Comparison of ENCODE assay signal across 24 mouse cellular contexts in genomic region chr7:12788025-12788424, GRCm38 (mm10). TPM values are rescaled to one million over a fixed set of nuclear protein-coding genes. Genes with fewer than 3 reads are reported as not detected.
A peak's percentile ranks its signal among the peaks of the same experiment; 100 is the strongest.
DNase-seq lines count a peak whose midpoint lies in the region; ATAC-seq and TF ChIP-seq lines count a peak whose summit lies in the region.
"Had no signal": no experiment of that assay in that cellular context is flagged by ENCODE, and none has a peak within 500 bp of the region (broad histone marks: within the 10 kb centered on the region; RNA-seq: fewer than 3 reads in every experiment).

No protein-coding gene starts in this region.

- WGBS in embryonic facial prominence, embryonic 14.5 days = 19% methylated on average over 4 of the region's 5 CpGs
- WGBS in embryonic facial prominence, embryonic 10.5 days = 31% methylated on average over 5 of the region's 5 CpGs
- WGBS in neural tube, embryonic 12.5 days = 30% methylated on average over 5 of the region's 5 CpGs
- WGBS in hindbrain, postnatal 0 days = 20% methylated on average over 5 of the region's 5 CpGs

- 0 out of 2 replicates have a peak, but pooled peaks have one; percentile 22 for ATAC-seq in embryonic facial prominence, embryonic 14.5 days (ENCODE audit: low read depth)
- ATAC-seq in neural tube, embryonic 12.5 days (ENCODE audit: low FRiP score, low read depth) = 0 out of 2 replicates have a peak, but pooled peaks have one; percentile 48
- peak; percentile 79; the same call in 1 of the 2 replicates for ATAC-seq in hindbrain, postnatal 0 days

- H3K9ac ChIP-seq in embryonic facial prominence, embryonic 14.5 days (ENCODE audit: low read depth, low read length) = no peak overlapping the region
- H3K9ac ChIP-seq in neural tube, embryonic 12.5 days = no peak overlapping the region
- no peak overlapping the region for H3K9ac ChIP-seq in hindbrain, postnatal 0 days (replicated peaks; ENCODE audit: low read length)
- H3K9ac ChIP-seq: heart, embryonic 13.5 days; liver, embryonic 13.5 days; lung, embryonic 15.5 days had no signal

- no peaks in the 10 kb centered on the region for H3K9me3 ChIP-seq in embryonic facial prominence, embryonic 14.5 days (ENCODE audit: control insufficient read depth, low read length)
- H3K9me3 ChIP-seq in embryonic facial prominence, embryonic 10.5 days = no peaks in the 10 kb centered on the region; the same call in 1 of the 2 replicates
- no peaks in the 10 kb centered on the region for H3K9me3 ChIP-seq in neural tube, embryonic 12.5 days
- no peaks in the 10 kb centered on the region for H3K9me3 ChIP-seq in hindbrain, postnatal 0 days (ENCODE audit: low read length)
- H3K9me3 ChIP-seq: heart, embryonic 13.5 days; liver, embryonic 13.5 days; lung, embryonic 15.5 days had no signal

- H3K36me3 ChIP-seq in embryonic facial prominence, embryonic 14.5 days (ENCODE audit: control insufficient read depth, insufficient read depth, low read length) = no peaks in the 10 kb centered on the region
- no peaks in the 10 kb centered on the region for H3K36me3 ChIP-seq in embryonic facial prominence, embryonic 10.5 days (replicated peaks)
- no peaks in the 10 kb centered on the region for H3K36me3 ChIP-seq in neural tube, embryonic 12.5 days
- no peaks in the 10 kb centered on the region for H3K36me3 ChIP-seq in hindbrain, postnatal 0 days (ENCODE audit: insufficient read depth, low read length)
- H3K36me3 ChIP-seq: heart, embryonic 13.5 days; liver, embryonic 13.5 days; lung, embryonic 15.5 days had no signal

- no peak overlapping the region for H3K4me2 ChIP-seq in embryonic facial prominence, embryonic 14.5 days (ENCODE audit: low read depth, low read length)
- H3K4me2 ChIP-seq in neural tube, embryonic 12.5 days (replicated peaks) = no peak overlapping the region
- no peak overlapping the region for H3K4me2 ChIP-seq in hindbrain, postnatal 0 days (ENCODE audit: low read depth, low read length)
- H3K4me2 ChIP-seq: heart, embryonic 13.5 days; liver, embryonic 13.5 days; lung, embryonic 15.5 days had no signal

- DNase-seq in embryonic facial prominence, embryonic 14.5 days (ENCODE audit: low spot score) = no peak
- DNase-seq in embryonic facial prominence, embryonic 10.5 days (ENCODE audit: low spot score) = no peak
- no peak for DNase-seq in neural tube, embryonic 10.5 days (ENCODE audit: extremely low spot score, low spot score)
- peak; percentile 33 for DNase-seq in hindbrain, postnatal 0 days (ENCODE audit: low spot score)
- peak; percentile 36 for DNase-seq in retina, postnatal 1 day
- no peak for DNase-seq in right cerebral cortex, postnatal 10 days (ENCODE audit: low spot score in 2 of 2)
- no peak for DNase-seq in frontal cortex, adult 2 months (ENCODE audit: extremely low spot score in 1 of 2, low spot score in 1 of 2)
- DNase-seq: adrenal gland, adult 2 months; cerebellum, adult 11-12 months; heart, postnatal 4 days; kidney, adult 11 months; kidney, postnatal 10 days; liver, embryonic 13.5 days; thymus, adult 2 months had no signal

- H3K4me3 ChIP-seq in embryonic facial prominence, embryonic 14.5 days (ENCODE audit: low read depth, low read length) = no peak overlapping the region
- H3K4me3 ChIP-seq in embryonic facial prominence, embryonic 10.5 days = no peak overlapping the region
- no peak overlapping the region for H3K4me3 ChIP-seq in neural tube, embryonic 12.5 days
- no peak overlapping the region for H3K4me3 ChIP-seq in hindbrain, postnatal 0 days (ENCODE audit: low read length)
- H3K4me3 ChIP-seq: heart, embryonic 13.5 days; layer of hippocampus, adult 2 months; liver, embryonic 13.5 days; lung, embryonic 15.5 days had no signal

- no peak for TF ChIP-seq CTCF in hindbrain, postnatal 0 days (IDR thresholded peaks at IDR 0.05; ENCODE audit: low read depth)

- no peaks in the 10 kb centered on the region for H3K27me3 ChIP-seq in embryonic facial prominence, embryonic 14.5 days (replicated peaks; ENCODE audit: control insufficient read depth, insufficient read depth, low read length)
- H3K27me3 ChIP-seq in embryonic facial prominence, embryonic 10.5 days (replicated peaks; ENCODE audit: low read depth, poor library complexity, severe bottlenecking) = no peaks in the 10 kb centered on the region
- H3K27me3 ChIP-seq in neural tube, embryonic 12.5 days (replicated peaks) = no peaks in the 10 kb centered on the region
- H3K27me3 ChIP-seq in hindbrain, postnatal 0 days (ENCODE audit: insufficient read depth, low read length) = no peaks in the 10 kb centered on the region
- H3K27me3 ChIP-seq: heart, embryonic 13.5 days; liver, embryonic 13.5 days; lung, embryonic 15.5 days had no signal

- H3K27ac ChIP-seq in embryonic facial prominence, embryonic 14.5 days (replicated peaks; ENCODE audit: low read depth, low read length) = no peak overlapping the region
- no peak overlapping the region for H3K27ac ChIP-seq in embryonic facial prominence, embryonic 10.5 days (replicated peaks)
- H3K27ac ChIP-seq in neural tube, embryonic 12.5 days = no peak overlapping the region
- H3K27ac ChIP-seq in hindbrain, postnatal 0 days = no peak overlapping the region
- H3K27ac ChIP-seq: heart, embryonic 13.5 days; layer of hippocampus, adult 2 months; liver, embryonic 13.5 days; lung, embryonic 15.5 days; macrophage had no signal

- H3K4me1 ChIP-seq in embryonic facial prominence, embryonic 14.5 days (ENCODE audit: control insufficient read depth, insufficient read depth, low read length) = no peaks in the 10 kb centered on the region
- peaks cover 3% of the 10 kb centered on the region; the same call in 1 of the 2 replicates for H3K4me1 ChIP-seq in embryonic facial prominence, embryonic 10.5 days
- H3K4me1 ChIP-seq in neural tube, embryonic 12.5 days = no peaks in the 10 kb centered on the region; the same call in 1 of the 2 replicates
- H3K4me1 ChIP-seq in hindbrain, postnatal 0 days (ENCODE audit: insufficient read depth, low read length) = no peaks in the 10 kb centered on the region; the same call in 1 of the 2 replicates
- H3K4me1 ChIP-seq: heart, embryonic 13.5 days; liver, embryonic 13.5 days; lung, embryonic 15.5 days had no signal

RNA-seq across cellular contexts. Expression of gene Zscan18, which starts 15.4 kb away (rescaled TPM):
- polyA plus RNA-seq in embryonic facial prominence, embryonic 14.5 days (2014; fragmentation: Nextera tagmentation; extraction: Ambion mirVana) = 10.1 and 11.3 TPM in 2 replicates
- 14.5 and 15.0 TPM in 2 replicates for polyA plus RNA-seq in embryonic facial prominence, embryonic 10.5 days (2016; fragmentation: Nextera tagmentation; extraction: Ambion mirVana)
- polyA plus RNA-seq in neural tube, embryonic 12.5 days (2016; fragmentation: Nextera tagmentation; extraction: Ambion mirVana) = 11.5 and 13.6 TPM in 2 replicates
- total RNA-seq in hindbrain, postnatal 0 days (2014; rRNA removed) = 17.3 and 18.1 TPM in 2 replicates
- 19.6 and 20.0 TPM in 2 replicates for polyA plus RNA-seq in hindbrain, postnatal 0 days (2015; fragmentation: Nextera tagmentation; extraction: Ambion mirVana)
- 17.8 and 22.7 TPM in 2 replicates for polyA plus RNA-seq in frontal cortex, adult 2 months (2012; rRNA removed)

RNA-seq across cellular contexts. Expression of gene Zfp329, which starts 30.6 kb away (rescaled TPM):
- polyA plus RNA-seq in embryonic facial prominence, embryonic 14.5 days (2014; fragmentation: Nextera tagmentation; extraction: Ambion mirVana) = 10.8 and 11.9 TPM in 2 replicates
- polyA plus RNA-seq in embryonic facial prominence, embryonic 10.5 days (2016; fragmentation: Nextera tagmentation; extraction: Ambion mirVana) = 16.1 and 20.4 TPM in 2 replicates
- polyA plus RNA-seq in neural tube, embryonic 12.5 days (2016; fragmentation: Nextera tagmentation; extraction: Ambion mirVana) = 25.5 and 26.4 TPM in 2 replicates
- 10.7 and 14.8 TPM in 2 replicates for total RNA-seq in hindbrain, postnatal 0 days (2014; rRNA removed)
- 17.1 and 17.2 TPM in 2 replicates for polyA plus RNA-seq in hindbrain, postnatal 0 days (2015; fragmentation: Nextera tagmentation; extraction: Ambion mirVana)
- polyA plus RNA-seq in frontal cortex, adult 2 months (2012; rRNA removed) = 19.2 and 24.5 TPM in 2 replicates

RNA-seq across cellular contexts. Expression of gene Zfp110, which starts 46.5 kb away (rescaled TPM):
- polyA plus RNA-seq in embryonic facial prominence, embryonic 14.5 days (2014; fragmentation: Nextera tagmentation; extraction: Ambion mirVana) = 34.2 and 38.0 TPM in 2 replicates
- polyA plus RNA-seq in embryonic facial prominence, embryonic 10.5 days (2016; fragmentation: Nextera tagmentation; extraction: Ambion mirVana) = 31.6 and 33.0 TPM in 2 replicates
- polyA plus RNA-seq in neural tube, embryonic 12.5 days (2016; fragmentation: Nextera tagmentation; extraction: Ambion mirVana) = 27.4 and 32.4 TPM in 2 replicates
- total RNA-seq in hindbrain, postnatal 0 days (2014; rRNA removed) = 15.2 and 31.8 TPM in 2 replicates
- 16.6 and 18.1 TPM in 2 replicates for polyA plus RNA-seq in hindbrain, postnatal 0 days (2015; fragmentation: Nextera tagmentation; extraction: Ambion mirVana)
- polyA plus RNA-seq in frontal cortex, adult 2 months (2012; rRNA removed) = 8.8 and 10.4 TPM in 2 replicates

RNA-seq across cellular contexts. Expression of gene Vmn2r56, which starts 53.2 kb away (rescaled TPM):
- polyA plus RNA-seq in embryonic facial prominence, embryonic 14.5 days (2014; fragmentation: Nextera tagmentation; extraction: Ambion mirVana) = not detected in 2 replicates
- not detected in 2 replicates for polyA plus RNA-seq in embryonic facial prominence, embryonic 10.5 days (2016; fragmentation: Nextera tagmentation; extraction: Ambion mirVana)
- polyA plus RNA-seq in neural tube, embryonic 12.5 days (2016; fragmentation: Nextera tagmentation; extraction: Ambion mirVana) = not detected in 2 replicates
- 0.04 and 0.10 TPM in 2 replicates for total RNA-seq in hindbrain, postnatal 0 days (2014; rRNA removed)
- 0.03 TPM in 1 of 2 replicates, not detected in the other for polyA plus RNA-seq in hindbrain, postnatal 0 days (2015; fragmentation: Nextera tagmentation; extraction: Ambion mirVana)
- 0.06 TPM in 1 of 2 replicates, not detected in the other for polyA plus RNA-seq in frontal cortex, adult 2 months (2012; rRNA removed)
- total RNA-seq: adrenal gland, adult 2 months; granulocyte monocyte progenitor cell, adult 5-6 weeks; left cerebral cortex, adult 18-20 months; monocyte, adult 5-6 weeks; neutrophil, adult 5-6 weeks had no signal
- polyA plus RNA-seq: adrenal gland, adult 2 months; heart, embryonic 13.5 days; limb, embryonic 11.5 days; liver, embryonic 13.5 days; lung, embryonic 15.5 days; macrophage; thymus, adult 2 months had no signal

Comparison
In these comparisons a context has a peak if more than half of its experiments do, and no peak if none do; other contexts are left out.
1. ATAC-seq: peak in every context shown above with its lines; median percentile 79 in hindbrain, postnatal 0 days; 48 in neural tube, embryonic 12.5 days; 22 in embryonic facial prominence, embryonic 14.5 days.
2. DNase-seq: peak in hindbrain, postnatal 0 days (single experiment) and retina, postnatal 1 day (single experiment); none in embryonic facial prominence, embryonic 14.5 days (single experiment), embryonic facial prominence, embryonic 10.5 days (single experiment), neural tube, embryonic 10.5 days (single experiment), right cerebral cortex, postnatal 10 days (0 of 2) and frontal cortex, adult 2 months (0 of 2).